Mouse (Mus musculus): ENCODE measurements around the gene Rab40b. TPM values are rescaled to one million over a fixed set of nuclear protein-coding genes. Genes with fewer than 3 reads are reported as not detected.

The Rab40b gene
- total RNA-seq (2021) (1 to 10 TPM in 1 of 2 experiments, under 1 TPM in 1; 0.91 to 1.5 TPM), polyA plus RNA-seq (2012; rRNA removed) (2.0 and 2.8 TPM in 2 replicates)
- long read RNA-seq, result 0 reads

GRCm38 (mm10) chr11:121387750-121388553, at the start of gene Rab40b:
Gene Rab40b (minus strand): TSS chr11:121388251.
- H3K4me3 ChIP-seq, result peak within 1 kb of the TSS; percentile 64
- peak within 1 kb of the TSS; percentile 64 for H3K9ac ChIP-seq (ENCODE audit: low read depth, low read length)
- peaks cover 2% of the 10 kb centered on the region for H3K4me1 ChIP-seq (ENCODE audit: control insufficient read depth, insufficient read depth, low read length)
- DNase-seq, result peak; percentile 82 to 89
- TF ChIP-seq POLR2A (IDR thresholded peaks at IDR 0.05; ENCODE audit: insufficient read depth, low read depth, low read length), result no peak
- TF ChIP-seq EP300 (IDR thresholded peaks at IDR 0.05; ENCODE audit: insufficient read depth, low read depth, low read length), result 0 out of 2 replicates have a peak, but pooled peaks have one; percentile 14
- peak; percentile 5; the same call in 1 of the 2 replicates for TF ChIP-seq CTCF (IDR thresholded peaks at IDR 0.05)
- intact Hi-C loops (cut with DNase I), result no loop called here
- no peaks in the 10 kb centered on the region for H3K27me3 ChIP-seq (ENCODE audit: control insufficient read depth, insufficient read depth, low read length)
- no peak within 1 kb of the TSS; the same call in 1 of the 2 replicates for H3K27ac ChIP-seq
- H3K36me3 ChIP-seq (ENCODE audit: control insufficient read depth, insufficient read depth, low read length), result no peaks in the 10 kb centered on the region
- WGBS, result 1% methylated on average over 61 of the region's 61 CpGs
- no peaks in the 10 kb centered on the region for H3K79me2 ChIP-seq (replicated peaks; ENCODE audit: control insufficient read depth, insufficient read depth, low read length)

DNA sequence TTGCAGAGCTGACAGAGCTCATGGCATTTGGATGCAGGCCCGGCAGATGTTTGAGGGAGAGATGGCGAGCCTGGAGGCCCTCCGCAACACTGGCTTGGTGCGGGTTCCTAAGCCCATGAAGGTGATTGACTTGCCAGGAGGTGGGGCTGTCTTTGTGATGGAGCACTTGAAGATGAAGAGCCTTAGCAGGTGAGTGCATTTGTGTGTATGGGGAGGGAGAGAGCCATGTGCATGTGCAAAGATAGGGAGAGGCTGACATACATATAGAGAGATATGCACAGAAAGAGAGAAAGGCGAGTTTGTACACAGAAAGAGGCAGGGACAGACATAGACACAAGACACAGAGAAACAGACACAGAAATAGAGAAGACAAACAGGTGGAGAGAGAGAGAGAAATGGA, 49.2 kb upstream of the Rab40b start:
- H3K27me3 ChIP-seq (ENCODE audit: control insufficient read depth, insufficient read depth, low read length), result no peaks in the 10 kb centered on the region
- no peaks in the 10 kb centered on the region for H3K36me3 ChIP-seq (ENCODE audit: control insufficient read depth, insufficient read depth, low read length)
- H3K79me2 ChIP-seq (replicated peaks; ENCODE audit: control insufficient read depth, insufficient read depth, low read length), result no peaks in the 10 kb centered on the region
- H3K9ac ChIP-seq (ENCODE audit: low read depth, low read length), result no peak overlapping the region
- no peak overlapping the region for H3K27ac ChIP-seq
- intact Hi-C loops (cut with DNase I), result no loop called here
- no peak for DNase-seq
- no peak for TF ChIP-seq CTCF (IDR thresholded peaks at IDR 0.05)
- no peak for TF ChIP-seq EP300 (IDR thresholded peaks at IDR 0.05; ENCODE audit: insufficient read depth, low read depth, low read length)
- no peak for TF ChIP-seq POLR2A (IDR thresholded peaks at IDR 0.05; ENCODE audit: insufficient read depth, low read depth, low read length)
- WGBS, result 77% methylated on average over 5 of the region's 5 CpGs
- H3K4me1 ChIP-seq (ENCODE audit: control insufficient read depth, insufficient read depth, low read length), result peaks cover 11% of the 10 kb centered on the region
- no peak overlapping the region for H3K4me3 ChIP-seq

GRCm38 (mm10) chr11:121434156-121435155, 46.4 kb upstream of the Rab40b start, which contains the start of gene Fn3k:
Gene Fn3k (plus strand): TSS chr11:121434913.
- peak within 1 kb of the TSS; percentile 62 for H3K9ac ChIP-seq (ENCODE audit: low read depth, low read length)
- no peaks in the 10 kb centered on the region for H3K36me3 ChIP-seq (ENCODE audit: control insufficient read depth, insufficient read depth, low read length)
- peak within 1 kb of the TSS; percentile 69 for H3K27ac ChIP-seq
- DNase-seq, result peak; percentile 89 to 90
- TF ChIP-seq POLR2A (IDR thresholded peaks at IDR 0.05; ENCODE audit: insufficient read depth, low read depth, low read length), result peak; percentile 73; the same call in 1 of the 2 replicates
- no peak for TF ChIP-seq CTCF (IDR thresholded peaks at IDR 0.05)
- 0 out of 2 replicates have a peak, but pooled peaks have one; percentile 40 for TF ChIP-seq EP300 (IDR thresholded peaks at IDR 0.05; ENCODE audit: insufficient read depth, low read depth, low read length)
- 5% methylated on average over 30 of the region's 30 CpGs for WGBS
- H3K4me1 ChIP-seq (ENCODE audit: control insufficient read depth, insufficient read depth, low read length), result peaks cover 11% of the 10 kb centered on the region
- intact Hi-C loops (cut with DNase I), result no loop called here
- H3K79me2 ChIP-seq (replicated peaks; ENCODE audit: control insufficient read depth, insufficient read depth, low read length), result no peaks in the 10 kb centered on the region
- no peaks in the 10 kb centered on the region for H3K27me3 ChIP-seq (ENCODE audit: control insufficient read depth, insufficient read depth, low read length)
- H3K4me3 ChIP-seq, result peak within 1 kb of the TSS; percentile 51

- Histone ChIP-seq H3K27ac (peak overlapping the region; percentile 15; the same call in 1 of the 2 replicates), H3K79me2 (replicated peaks; ENCODE audit: control insufficient read depth, insufficient read depth, low read length) (no peaks in the 10 kb centered on the region), H3K4me3 (no peak overlapping the region), H3K36me3 (ENCODE audit: control insufficient read depth, insufficient read depth, low read length) (no peaks in the 10 kb centered on the region), H3K9ac (ENCODE audit: low read depth, low read length) (no peak overlapping the region), H3K4me1 (ENCODE audit: control insufficient read depth, insufficient read depth, low read length) (peaks cover 11% of the 10 kb centered on the region), H3K27me3 (ENCODE audit: control insufficient read depth, insufficient read depth, low read length) (no peaks in the 10 kb centered on the region)
- intact Hi-C loops (cut with DNase I), result no loop called here
- WGBS, result 45% methylated on average over 4 of the region's 4 CpGs
- TF ChIP-seq CTCF (IDR thresholded peaks at IDR 0.05) (no peak), POLR2A (IDR thresholded peaks at IDR 0.05; ENCODE audit: insufficient read depth, low read depth, low read length) (no peak), EP300 (IDR thresholded peaks at IDR 0.05; ENCODE audit: insufficient read depth, low read depth, low read length) (no peak)
- DNase-seq, result no peak
Observed at GRCm38 (mm10) chr11:121433397-121433796, 45.3 kb upstream of the Rab40b start.

GRCm38 (mm10) chr11:121421553-121422173, 33.6 kb upstream of the Rab40b start:
- H3K79me2 ChIP-seq (replicated peaks; ENCODE audit: control insufficient read depth, insufficient read depth, low read length), result no peaks in the 10 kb centered on the region
- peak overlapping the region; percentile 76 for H3K9ac ChIP-seq (ENCODE audit: low read depth, low read length)
- DNase-seq, result no peak
- intact Hi-C loops (cut with DNase I), result loop anchor here (5.0 kb wide), 1 partner anchor 69 kb away; the partner anchor contains the start of gene Wdr45b
- H3K4me3 ChIP-seq, result peak overlapping the region; percentile 91
- TF ChIP-seq POLR2A (IDR thresholded peaks at IDR 0.05; ENCODE audit: insufficient read depth, low read depth, low read length) (no peak), EP300 (IDR thresholded peaks at IDR 0.05; ENCODE audit: insufficient read depth, low read depth, low read length) (no peak), CTCF (IDR thresholded peaks at IDR 0.05) (no peak)
- H3K4me1 ChIP-seq (ENCODE audit: control insufficient read depth, insufficient read depth, low read length), result peaks cover 2% of the 10 kb centered on the region
- no peaks in the 10 kb centered on the region; the same call in 1 of the 2 replicates for H3K27me3 ChIP-seq (ENCODE audit: control insufficient read depth, insufficient read depth, low read length)
- peak overlapping the region; percentile 80 for H3K27ac ChIP-seq
- peaks cover 2% of the 10 kb centered on the region; the same call in 1 of the 2 replicates for H3K36me3 ChIP-seq (ENCODE audit: control insufficient read depth, insufficient read depth, low read length)
- under 1% methylated on average over 28 of the region's 28 CpGs for WGBS
